Mouse (Mus musculus) G1E (cell line): ENCODE measurements around the gene Ccdc186.

Source experiments
- CTCF ChIP-seq: IDR thresholded peaks from 2 replicates; pipeline ENCODE4 v1.5.1; 2012; ENCODE audit warnings: low read depth, low read length, inconsistent platforms, mixed read lengths
- GATA1 ChIP-seq: IDR thresholded peaks from 2 replicates; pipeline ENCODE4 v1.6.1; 2012; ENCODE audit warnings: borderline replicate concordance, low read length, inconsistent platforms, mixed read lengths
- GATA2 ChIP-seq: IDR thresholded peaks from 2 replicates; pipeline ENCODE4 v1.6.1; 2012; ENCODE audit warnings: low read depth, low read length, inconsistent platforms, borderline replicate concordance
- POLR2AphosphoS5 ChIP-seq: IDR thresholded peaks from 2 replicates; pipeline ENCODE4 v1.6.1; 2012; ENCODE audit warnings: low read depth, low read length, inconsistent platforms; ENCODE audit not compliant: insufficient replicate concordance
- TAL1 ChIP-seq: conservative IDR thresholded peaks from 2 replicates; pipeline ENCODE4 v1.6.1; 2012; ENCODE audit warnings: low read depth, low read length, inconsistent platforms, mixed read lengths

- TF ChIP-seq CTCF (no peak), TAL1 (no peak), POLR2AphosphoS5 (no peak), GATA1 (no peak), GATA2 (no peak)
Observed at GRCm38 (mm10) chr19:56745061-56745460, 76.9 kb downstream of the Ccdc186 start.
